Mouse (Mus musculus) testis, adult 2 months (tissue): ENCODE measurements around the gene Abi1.

Experiments used
- CTCF ChIP-seq: fragments of 200-500 bp; IDR thresholded peaks from 2 replicates; pipeline ENCODE4 v1.5.1; 2012; ENCODE audit warnings: low read depth, mild to moderate bottlenecking, inconsistent platforms, low read length, moderate library complexity; ENCODE audit not compliant: control insufficient read depth, insufficient read depth, insufficient replicate concordance
- POLR2A ChIP-seq: fragments of 200-500 bp; IDR thresholded peaks from 2 replicates; pipeline ENCODE4 v1.6.1; 2012; ENCODE audit warnings: low read depth, mild to moderate bottlenecking, inconsistent platforms, low read length, moderate library complexity; ENCODE audit not compliant: control insufficient read depth

GRCm38 (mm10) chr2:22977387-22977973 is 62.6 kb downstream of the Abi1 start:
- TF ChIP-seq CTCF (no peak), POLR2A (no peak)
